Mouse (Mus musculus) thymus, adult 2 months (tissue): ENCODE measurements around the gene Sostdc1.

Source experiments
- CTCF ChIP-seq: fragments of 200-500 bp; IDR thresholded peaks from 2 replicates; pipeline ENCODE4 v1.5.1; 2012; ENCODE audit warnings: mild to moderate bottlenecking, control low read depth, low read length, moderate library complexity, borderline replicate concordance; ENCODE audit not compliant: control insufficient read depth, poor library complexity, insufficient read depth; ENCODE audit errors: extremely low read depth
- POLR2A ChIP-seq: fragments of 200-500 bp; IDR thresholded peaks from 2 replicates; pipeline ENCODE4 v1.6.1; 2012; ENCODE audit warnings: mild to moderate bottlenecking, low read length, control low read depth, moderate library complexity; ENCODE audit not compliant: control insufficient read depth, poor library complexity, insufficient read depth; ENCODE audit errors: extremely low read depth

GRCm38 (mm10) chr12:36316056-36316455 is 2.1 kb downstream of the Sostdc1 start:
- TF ChIP-seq CTCF (no peak), POLR2A (no peak)
